Mouse (Mus musculus) forebrain, embryonic 14.5 days (tissue): ENCODE measurements around the gene Anks1b. TPM values are rescaled to one million over a fixed set of nuclear protein-coding genes. Genes with fewer than 3 reads are reported as not detected.
A peak's percentile ranks its signal among the peaks of the same experiment; 100 is the strongest.

Experiments
- ATAC-seq: fragments of 200-750 bp; cut with Nextera tagmentation; 2 replicates; pipeline ENCODE4 v1.8.0; 2017; ENCODE audit warnings: mild to moderate bottlenecking, moderate library complexity
- DNase-seq: peaks from one replicate; pipeline ENCODE4 v3.0.0-alpha.2; 2015; ENCODE audit warnings: low spot score
- H3K27ac ChIP-seq: fragments of 300-500 bp; sonication (generic); 2 replicates; pipeline ENCODE4 v1.5.1; 2014; ENCODE audit warnings: low read depth, mild to moderate bottlenecking, control low read depth, low read length, moderate library complexity
- H3K27me3 ChIP-seq: fragments of 300-500 bp; sonication (generic); replicated peaks from 2 replicates; pipeline ENCODE4 v1.6.1; 2014; ENCODE audit warnings: low read length, control low read depth, mixed read lengths; ENCODE audit not compliant: control insufficient read depth, insufficient read depth
- H3K36me3 ChIP-seq: fragments of 300-500 bp; sonication (generic); 2 replicates; pipeline ENCODE4 v1.6.1; 2014; ENCODE audit warnings: low read length, control low read depth; ENCODE audit not compliant: control insufficient read depth, insufficient read depth
- H3K4me1 ChIP-seq: fragments of 300-500 bp; sonication (generic); 2 replicates; pipeline ENCODE4 v1.6.1; 2014; ENCODE audit warnings: antibody characterized with exemption, low read length, control low read depth; ENCODE audit not compliant: control insufficient read depth, insufficient read depth
- H3K4me2 ChIP-seq: fragments of 300-500 bp; sonication (generic); 2 replicates; pipeline ENCODE4 v1.6.1; 2014; ENCODE audit warnings: mild to moderate bottlenecking, control low read depth, low read length
- H3K4me3 ChIP-seq: fragments of 300-500 bp; sonication (generic); 2 replicates; pipeline ENCODE4 v1.5.1; 2014; ENCODE audit warnings: low read depth, low read length, control low read depth
- H3K9ac ChIP-seq: fragments of 300-500 bp; sonication (generic); 2 replicates; pipeline ENCODE4 v1.6.1; 2014; ENCODE audit warnings: mild to moderate bottlenecking, low read length, control low read depth, moderate library complexity
- H3K9me3 ChIP-seq: fragments of 300-500 bp; sonication (generic); replicated peaks from 2 replicates; pipeline ENCODE4 v1.6.1; 2016; ENCODE audit warnings: low read length, control low read depth, mixed read lengths; ENCODE audit not compliant: control insufficient read depth
- WGBS: fragments of 180-500 bp; shearing (Covaris S2); extraction: QIAGEN DNeasy Blood & Tissue Kit; methylation state at CpG from one replicate; pipeline ENCODE4 v1.1.7; 2014; 5-methylcytosine and 5-hydroxymethylcytosine counted together
- polyA plus RNA-seq: library from polyadenylated mRNA; unstranded; fragments of >200 nt; fragmentation: Nextera tagmentation; extraction: Ambion mirVana; gene quantifications from 2 replicates; pipeline ENCODE4 v1.2.1, GENCODE M21; 2014

The Anks1b gene
- polyA plus RNA-seq, 1 experiment from 2014 or later = 36.0 TPM

- Histone ChIP-seq H3K4me3 (no peak overlapping the region), H3K9me3 (no peaks in the 10 kb centered on the region), H3K9ac (no peak overlapping the region), H3K27me3 (no peaks in the 10 kb centered on the region), H3K36me3 (no peaks in the 10 kb centered on the region), H3K4me1 (peaks cover 4% of the 10 kb centered on the region; the same call in 1 of the 2 replicates), H3K4me2 (no peak overlapping the region), H3K27ac (peak overlapping the region; percentile 58; the same call in 1 of the 2 replicates)
- DNase-seq (peak; percentile 58), ATAC-seq (peak; percentile 48; the same call in 1 of the 2 replicates)
- 56% methylated on average over 3 of the region's 3 CpGs for WGBS
These were observed 130.8 kb downstream of the Anks1b start for GRCm38 (mm10) chr10:90003980-90004729.

GRCm38 (mm10) chr10:90004882-90005281, 131.6 kb downstream of the Anks1b start:
- 88% methylated on average over 9 of the region's 9 CpGs for WGBS
- Histone ChIP-seq H3K9me3 (no peaks in the 10 kb centered on the region), H3K27ac (peak overlapping the region; percentile 58; the same call in 1 of the 2 replicates), H3K36me3 (no peaks in the 10 kb centered on the region), H3K27me3 (no peaks in the 10 kb centered on the region), H3K4me2 (no peak overlapping the region), H3K4me3 (no peak overlapping the region), H3K4me1 (peaks cover 4% of the 10 kb centered on the region; the same call in 1 of the 2 replicates), H3K9ac (no peak overlapping the region)
- DNase-seq (no peak), ATAC-seq (no peak)

GRCm38 (mm10) chr10:90033037-90033436, 159.7 kb downstream of the Anks1b start:
- Histone ChIP-seq H3K36me3 (no peaks in the 10 kb centered on the region), H3K9ac (no peak overlapping the region), H3K27ac (no peak overlapping the region), H3K4me1 (no peaks in the 10 kb centered on the region), H3K9me3 (no peaks in the 10 kb centered on the region), H3K27me3 (no peaks in the 10 kb centered on the region), H3K4me2 (no peak overlapping the region), H3K4me3 (no peak overlapping the region)
- DNase-seq (no peak), ATAC-seq (no peak)
- 88% methylated on average over 14 of the region's 14 CpGs for WGBS

- Histone ChIP-seq H3K4me2 (no peak overlapping the region), H3K9ac (no peak overlapping the region), H3K27me3 (no peaks in the 10 kb centered on the region), H3K36me3 (no peaks in the 10 kb centered on the region), H3K4me3 (no peak overlapping the region), H3K4me1 (no peaks in the 10 kb centered on the region), H3K27ac (no peak overlapping the region), H3K9me3 (no peaks in the 10 kb centered on the region)
- WGBS = 15% methylated on average over 5 of the region's 5 CpGs
- DNase-seq (peak; percentile 63), ATAC-seq (peak; percentile 50; the same call in 1 of the 2 replicates)
These were observed 170.0 kb downstream of the Anks1b start for GRCm38 (mm10) chr10:90043287-90043686.

- Histone ChIP-seq H3K4me3 (no peak overlapping the region), H3K36me3 (no peaks in the 10 kb centered on the region), H3K27me3 (no peaks in the 10 kb centered on the region), H3K9me3 (no peaks in the 10 kb centered on the region), H3K4me1 (no peaks in the 10 kb centered on the region), H3K4me2 (no peak overlapping the region), H3K27ac (no peak overlapping the region), H3K9ac (no peak overlapping the region)
- peak; percentile 77 for DNase-seq
- no peak for ATAC-seq
- 45% methylated on average over 2 of the region's 2 CpGs for WGBS
These were observed 170.5 kb downstream of the Anks1b start for GRCm38 (mm10) chr10:90043773-90044172.

GRCm38 (mm10) chr10:90044229-90044628, 170.9 kb downstream of the Anks1b start:
- no peaks in the 10 kb centered on the region for H3K27me3 ChIP-seq
- no peak overlapping the region for H3K9ac ChIP-seq
- H3K27ac ChIP-seq = no peak overlapping the region
- H3K9me3 ChIP-seq = no peaks in the 10 kb centered on the region
- H3K36me3 ChIP-seq = no peaks in the 10 kb centered on the region
- H3K4me3 ChIP-seq = no peak overlapping the region
- no peaks in the 10 kb centered on the region for H3K4me1 ChIP-seq
- ATAC-seq = peak; percentile 44; the same call in 1 of the 2 replicates
- H3K4me2 ChIP-seq = no peak overlapping the region
- 86% methylated on average over 8 of the region's 8 CpGs for WGBS
- no peak for DNase-seq

- Histone ChIP-seq H3K36me3 (no peaks in the 10 kb centered on the region), H3K9me3 (no peaks in the 10 kb centered on the region), H3K4me3 (no peak overlapping the region), H3K27ac (no peak overlapping the region), H3K27me3 (no peaks in the 10 kb centered on the region), H3K4me2 (no peak overlapping the region), H3K4me1 (no peaks in the 10 kb centered on the region), H3K9ac (no peak overlapping the region)
- WGBS = 69% methylated on average over 4 of the region's 4 CpGs
- ATAC-seq = no peak
- no peak for DNase-seq
These were observed 195.3 kb downstream of the Anks1b start for GRCm38 (mm10) chr10:90068651-90069050.

- H3K4me1 ChIP-seq = no peaks in the 10 kb centered on the region
- no peaks in the 10 kb centered on the region for H3K36me3 ChIP-seq
- no peak overlapping the region for H3K4me3 ChIP-seq
- ATAC-seq = no peak
- no peak overlapping the region for H3K4me2 ChIP-seq
- WGBS = 86% methylated on average over 9 of the region's 9 CpGs
- no peak overlapping the region for H3K9ac ChIP-seq
- no peak for DNase-seq
- H3K27ac ChIP-seq = no peak overlapping the region
- H3K27me3 ChIP-seq = no peaks in the 10 kb centered on the region
- H3K9me3 ChIP-seq = no peaks in the 10 kb centered on the region
These were observed 204.6 kb downstream of the Anks1b start for GRCm38 (mm10) chr10:90077930-90078329.

GRCm38 (mm10) chr10:90081151-90081550, 207.8 kb downstream of the Anks1b start:
- WGBS = 62% methylated on average over 3 of the region's 3 CpGs
- no peak for DNase-seq
- no peak for ATAC-seq
- Histone ChIP-seq H3K4me1 (no peaks in the 10 kb centered on the region), H3K9ac (no peak overlapping the region), H3K4me3 (no peak overlapping the region), H3K9me3 (no peaks in the 10 kb centered on the region), H3K27me3 (no peaks in the 10 kb centered on the region), H3K36me3 (no peaks in the 10 kb centered on the region), H3K27ac (no peak overlapping the region), H3K4me2 (no peak overlapping the region)
